Mouse (Mus musculus): ENCODE results near the gene Pip5k1b. TPM values are rescaled to one million over a fixed set of nuclear protein-coding genes. Genes with fewer than 3 reads are reported as not detected.

Gene Pip5k1b
- polyA plus RNA-seq, 1 experiment, result 0.24 TPM

DNA sequence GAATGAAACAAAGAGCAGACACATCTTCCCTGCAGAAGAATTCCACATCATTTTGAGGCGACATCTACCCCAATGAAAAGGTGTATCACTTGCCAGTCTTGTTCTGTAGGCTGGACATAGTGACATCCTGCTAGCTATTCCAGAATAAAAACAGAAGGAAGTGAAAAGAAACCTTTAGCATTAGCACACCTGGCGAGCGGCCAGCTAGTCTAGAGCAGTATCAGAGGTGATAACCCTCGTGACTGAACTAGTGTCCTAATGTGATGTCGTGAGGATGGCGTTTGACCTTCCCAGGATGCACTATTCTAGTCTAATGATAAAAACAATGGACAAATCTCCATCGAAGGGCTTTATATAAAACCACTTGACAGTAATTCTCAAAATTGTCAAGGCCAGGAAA lies 33.7 kb downstream of the Pip5k1b start:
- Histone ChIP-seq H3ac (ENCODE audit: control insufficient read depth, insufficient read length) (no peak overlapping the region), H3K36me3 (ENCODE audit: control insufficient read depth, insufficient read depth) (no peaks in the 10 kb centered on the region), H3K4me2 (ENCODE audit: low read depth) (no peak overlapping the region), H3K79me2 (ENCODE audit: control insufficient read depth, insufficient read depth) (no peaks in the 10 kb centered on the region), H3K27me3 (ENCODE audit: control insufficient read depth, insufficient read depth, insufficient read length) (no peaks in the 10 kb centered on the region), H3K4me3 (no peak overlapping the region)
- TF ChIP-seq USF1 (IDR thresholded peaks at IDR 0.05; ENCODE audit: low read depth), result no peak
- TF ChIP-seq E2F4 (IDR thresholded peaks at IDR 0.05; ENCODE audit: insufficient read depth), result no peak
- TF ChIP-seq MYOD1 (IDR thresholded peaks at IDR 0.05; ENCODE audit: control insufficient read depth in 1 of 3, insufficient read length in 2 of 3, low read depth in 2 of 3), result no peak
- no peak for TF ChIP-seq POLR2A (IDR thresholded peaks at IDR 0.05; ENCODE audit: insufficient read length, low read depth)
- no peak for TF ChIP-seq POLR2AphosphoS2 (IDR thresholded peaks at IDR 0.05; ENCODE audit: insufficient read length, low read depth)
- TF ChIP-seq CEBPB (IDR thresholded peaks at IDR 0.05; ENCODE audit: insufficient read depth, poor library complexity, severe bottlenecking), result no peak
- no peak for TF ChIP-seq TCF3 (IDR thresholded peaks at IDR 0.05; ENCODE audit: insufficient read length, low read depth)
- TF ChIP-seq TCF12 (IDR thresholded peaks at IDR 0.05; ENCODE audit: insufficient read depth, poor library complexity, severe bottlenecking), result no peak

- H3ac ChIP-seq (ENCODE audit: control insufficient read depth, insufficient read length), result no peak overlapping the region
- no peak overlapping the region for H3K4me2 ChIP-seq (ENCODE audit: low read depth)
- no peaks in the 10 kb centered on the region for H3K27me3 ChIP-seq (ENCODE audit: control insufficient read depth, insufficient read depth, insufficient read length)
- TF ChIP-seq POLR2A (IDR thresholded peaks at IDR 0.05; ENCODE audit: insufficient read length, low read depth) (no peak), CEBPB (IDR thresholded peaks at IDR 0.05; ENCODE audit: insufficient read depth, poor library complexity, severe bottlenecking) (no peak), POLR2AphosphoS2 (IDR thresholded peaks at IDR 0.05; ENCODE audit: insufficient read length, low read depth) (no peak), SRF (IDR thresholded peaks at IDR 0.05; ENCODE audit: control insufficient read depth, insufficient read length, low read depth) (no peak), USF1 (IDR thresholded peaks at IDR 0.05; ENCODE audit: low read depth) (no peak), E2F4 (IDR thresholded peaks at IDR 0.05; ENCODE audit: insufficient read depth) (no peak), MYOD1 (IDR thresholded peaks at IDR 0.05; ENCODE audit: control insufficient read depth in 1 of 3, insufficient read length in 2 of 3, low read depth in 2 of 3) (no peak), MYOG (IDR thresholded peaks at IDR 0.05; ENCODE audit: control insufficient read depth in 1 of 3, insufficient read depth in 1 of 3, insufficient read length in 2 of 3, low read depth in 2 of 3) (no peak), TCF12 (IDR thresholded peaks at IDR 0.05; ENCODE audit: insufficient read depth, poor library complexity, severe bottlenecking) (no peak), TCF3 (IDR thresholded peaks at IDR 0.05; ENCODE audit: insufficient read length, low read depth) (no peak), MAX (IDR thresholded peaks at IDR 0.05; ENCODE audit: low read depth) (no peak), REST (IDR thresholded peaks at IDR 0.05; ENCODE audit: insufficient read depth, insufficient read length) (no peak)
- H3K79me2 ChIP-seq (ENCODE audit: control insufficient read depth, insufficient read depth), result no peaks in the 10 kb centered on the region
- H3K36me3 ChIP-seq (ENCODE audit: control insufficient read depth, insufficient read depth), result no peaks in the 10 kb centered on the region
- H3K4me3 ChIP-seq, result no peak overlapping the region
Observed at GRCm38 (mm10) chr19:24521146-24521545, 34.5 kb downstream of the Pip5k1b start.

- no peaks in the 10 kb centered on the region for H3K27me3 ChIP-seq (ENCODE audit: control insufficient read depth, insufficient read depth, insufficient read length)
- H3ac ChIP-seq (ENCODE audit: control insufficient read depth, insufficient read length), result no peak overlapping the region
- H3K36me3 ChIP-seq (ENCODE audit: control insufficient read depth, insufficient read depth), result no peaks in the 10 kb centered on the region
- no peak overlapping the region for H3K4me2 ChIP-seq (ENCODE audit: low read depth)
- no peaks in the 10 kb centered on the region for H3K79me2 ChIP-seq (ENCODE audit: control insufficient read depth, insufficient read depth)
- TF ChIP-seq MAX (IDR thresholded peaks at IDR 0.05; ENCODE audit: low read depth), result no peak
- no peak for TF ChIP-seq USF1 (IDR thresholded peaks at IDR 0.05; ENCODE audit: low read depth)
- TF ChIP-seq POLR2AphosphoS2 (IDR thresholded peaks at IDR 0.05; ENCODE audit: insufficient read length, low read depth), result no peak
- TF ChIP-seq E2F4 (IDR thresholded peaks at IDR 0.05; ENCODE audit: insufficient read depth), result no peak
- TF ChIP-seq TCF12 (IDR thresholded peaks at IDR 0.05; ENCODE audit: insufficient read depth, poor library complexity, severe bottlenecking), result no peak
- no peak for TF ChIP-seq MYOD1 (IDR thresholded peaks at IDR 0.05; ENCODE audit: control insufficient read depth in 1 of 3, insufficient read length in 2 of 3, low read depth in 2 of 3)
- no peak overlapping the region for H3K4me3 ChIP-seq
Observed at GRCm38 (mm10) chr19:24519732-24520409, 35.8 kb downstream of the Pip5k1b start.

GRCm38 (mm10) chr19:24518384-24518783 lies 37.3 kb downstream of the Pip5k1b start:
- Histone ChIP-seq H3ac (ENCODE audit: control insufficient read depth, insufficient read length) (no peak overlapping the region), H3K4me2 (ENCODE audit: low read depth) (no peak overlapping the region), H3K79me2 (ENCODE audit: control insufficient read depth, insufficient read depth) (no peaks in the 10 kb centered on the region), H3K36me3 (ENCODE audit: control insufficient read depth, insufficient read depth) (no peaks in the 10 kb centered on the region), H3K4me3 (no peak overlapping the region), H3K27me3 (ENCODE audit: control insufficient read depth, insufficient read depth, insufficient read length) (no peaks in the 10 kb centered on the region)
- TF ChIP-seq E2F4 (IDR thresholded peaks at IDR 0.05; ENCODE audit: insufficient read depth) (no peak), MYOD1 (IDR thresholded peaks at IDR 0.05; ENCODE audit: control insufficient read depth in 1 of 3, insufficient read length in 2 of 3, low read depth in 2 of 3) (no peak), REST (IDR thresholded peaks at IDR 0.05; ENCODE audit: insufficient read depth, insufficient read length) (no peak), SRF (IDR thresholded peaks at IDR 0.05; ENCODE audit: control insufficient read depth, insufficient read length, low read depth) (no peak), USF1 (IDR thresholded peaks at IDR 0.05; ENCODE audit: low read depth) (no peak), MAX (IDR thresholded peaks at IDR 0.05; ENCODE audit: low read depth) (no peak), POLR2A (IDR thresholded peaks at IDR 0.05; ENCODE audit: insufficient read length, low read depth) (no peak), TCF12 (IDR thresholded peaks at IDR 0.05; ENCODE audit: insufficient read depth, poor library complexity, severe bottlenecking) (no peak), MYOG (IDR thresholded peaks at IDR 0.05; ENCODE audit: control insufficient read depth in 1 of 3, insufficient read depth in 1 of 3, insufficient read length in 2 of 3, low read depth in 2 of 3) (no peak), POLR2AphosphoS2 (IDR thresholded peaks at IDR 0.05; ENCODE audit: insufficient read length, low read depth) (no peak), TCF3 (IDR thresholded peaks at IDR 0.05; ENCODE audit: insufficient read length, low read depth) (no peak), CEBPB (IDR thresholded peaks at IDR 0.05; ENCODE audit: insufficient read depth, poor library complexity, severe bottlenecking) (no peak)

DNA sequence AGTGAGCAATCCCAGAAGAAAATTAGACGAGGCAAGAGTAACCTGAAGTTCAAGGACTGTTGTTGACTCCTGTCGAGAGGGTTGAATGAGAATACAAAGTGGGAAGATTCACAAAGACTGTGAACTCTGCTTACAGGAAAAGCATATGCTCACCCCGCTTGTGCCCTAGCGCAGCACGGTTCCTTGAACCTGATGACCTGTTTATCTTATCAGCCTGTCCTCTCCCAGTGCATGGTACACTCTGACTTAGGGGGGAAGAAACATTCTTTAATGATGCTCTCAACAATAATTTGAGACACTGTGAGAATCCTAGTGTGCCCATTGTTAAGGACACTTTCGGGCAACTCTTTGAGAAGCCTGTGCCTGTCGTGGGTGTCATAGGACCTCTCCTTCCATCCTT lies 38.6 kb downstream of the Pip5k1b start:
- no peak for TF ChIP-seq REST (IDR thresholded peaks at IDR 0.05; ENCODE audit: insufficient read depth, insufficient read length)
- TF ChIP-seq MYOD1 (IDR thresholded peaks at IDR 0.05; ENCODE audit: control insufficient read depth in 1 of 3, insufficient read length in 2 of 3, low read depth in 2 of 3), result no peak
- H3K36me3 ChIP-seq (ENCODE audit: control insufficient read depth, insufficient read depth), result no peaks in the 10 kb centered on the region
- no peak overlapping the region for H3ac ChIP-seq (ENCODE audit: control insufficient read depth, insufficient read length)
- no peaks in the 10 kb centered on the region for H3K27me3 ChIP-seq (ENCODE audit: control insufficient read depth, insufficient read depth, insufficient read length)
- H3K4me2 ChIP-seq (ENCODE audit: low read depth), result no peak overlapping the region
- H3K4me3 ChIP-seq, result no peak overlapping the region
- H3K79me2 ChIP-seq (ENCODE audit: control insufficient read depth, insufficient read depth), result no peaks in the 10 kb centered on the region

All from myocyte (in vitro differentiated cells).